Mouse (Mus musculus): ENCODE results near the gene Defb23. TPM values are rescaled to one million over a fixed set of nuclear protein-coding genes. Genes with fewer than 3 reads are reported as not detected.

The Defb23 gene
- total RNA-seq, 1 experiment from 2014 or later = not detected

Other genes with a start within 250 kb of the Defb23 start
- 108 and 118 TPM in 2 replicates for gene Csnk2a1, start 237.8 kb downstream of the Defb23 start, total RNA-seq (2017)
- 51.4 and 60.4 TPM in 2 replicates for gene Tbc1d20, start 170.8 kb downstream of the Defb23 start, total RNA-seq (2017)
- gene Rbck1, start 132.0 kb downstream of the Defb23 start, total RNA-seq (2017) = 90.7 and 112 TPM in 2 replicates
- 0.37 and 2.1 TPM in 2 replicates for gene Trib3, start 120.6 kb downstream of the Defb23 start, total RNA-seq (2017)
- gene Nrsn2, start 88.0 kb downstream of the Defb23 start, total RNA-seq (2017) = not detected in 2 replicates
- gene Sox12, start 66.6 kb downstream of the Defb23 start, total RNA-seq (2017) = 0.70 and 1.4 TPM in 2 replicates
- gene Zcchc3, start 49.6 kb downstream of the Defb23 start, total RNA-seq (2017) = 0.98 and 1.5 TPM in 2 replicates
- not detected in 2 replicates for gene 6820408C15Rik, start 49.0 kb downstream of the Defb23 start, total RNA-seq (2017)
- not detected in 2 replicates for gene Defb20, start 12.4 kb upstream of the Defb23 start, total RNA-seq (2017)
- not detected in 2 replicates for gene Defb22, start 25.5 kb upstream of the Defb23 start, total RNA-seq (2017)
- not detected in 2 replicates for gene Defb26, start 47.1 kb upstream of the Defb23 start, total RNA-seq (2017)
- not detected in 2 replicates for gene Defb28, start 53.6 kb upstream of the Defb23 start, total RNA-seq (2017)
- not detected in 2 replicates for gene Defb29, start 75.5 kb upstream of the Defb23 start, total RNA-seq (2017)
- gene Gm17416, start 104.7 kb upstream of the Defb23 start, total RNA-seq (2017) = not detected in 2 replicates
- gene Defb21, start 108.1 kb upstream of the Defb23 start, total RNA-seq (2017) = not detected in 2 replicates
- not detected in 2 replicates for gene Defb19, start 115.7 kb upstream of the Defb23 start, total RNA-seq (2017)
- gene Defb45, start 134.8 kb upstream of the Defb23 start, total RNA-seq (2017) = not detected in 2 replicates
- not detected in 2 replicates for gene Defb36, start 139.7 kb upstream of the Defb23 start, total RNA-seq (2017)
- gene Defb25, start 158.4 kb upstream of the Defb23 start, total RNA-seq (2017) = not detected in 2 replicates
- 0.35 and 2.1 TPM in 2 replicates for gene Rem1, start 162.3 kb upstream of the Defb23 start, total RNA-seq (2017)
- 89.7 and 95.5 TPM in 2 replicates for gene H13, start 204.8 kb upstream of the Defb23 start, total RNA-seq (2017)
- gene Mcts2, start 222.4 kb upstream of the Defb23 start, total RNA-seq (2017) = 16.4 and 17.1 TPM in 2 replicates

Data from neutrophil, adult 5-6 weeks (primary cell).